Comparison of ENCODE assay signal across 19 mouse cellular contexts in the genomic region with DNA sequence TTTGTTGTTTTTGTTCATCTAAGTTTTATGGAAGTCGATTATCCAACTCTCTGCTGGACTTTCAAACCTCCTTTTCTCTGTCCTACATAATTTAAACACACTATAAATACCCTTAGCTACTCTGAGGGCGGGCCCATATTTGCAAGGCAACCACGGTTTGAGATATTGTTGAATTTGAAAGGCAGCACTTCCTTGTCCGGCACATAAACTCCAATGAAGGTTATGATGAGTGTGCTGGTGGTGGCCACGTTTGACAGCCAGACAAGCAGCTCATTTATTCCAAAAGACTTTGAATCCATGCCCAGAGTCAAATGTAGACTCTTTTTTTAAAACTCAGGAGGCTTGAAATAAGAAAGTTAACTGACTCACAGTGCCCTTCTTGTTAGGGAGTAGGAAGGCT. TPM values are rescaled to one million over a fixed set of nuclear protein-coding genes. Genes with fewer than 3 reads are reported as not detected.
DNase-seq lines count a peak whose midpoint lies in the region; ATAC-seq and TF ChIP-seq lines count a peak whose summit lies in the region.
"Had no signal": no experiment of that assay in that cellular context is flagged by ENCODE, and none has a peak within 500 bp of the region (broad histone marks: within the 10 kb centered on the region; RNA-seq: fewer than 3 reads in every experiment).

No protein-coding gene starts in this region.

- no peak overlapping the region for H3K4me3 ChIP-seq in embryonic facial prominence, embryonic 13.5 days
- H3K4me3 ChIP-seq in embryonic facial prominence, embryonic 10.5 days: no peak overlapping the region
- no peak overlapping the region for H3K4me3 ChIP-seq in hindbrain, embryonic 16.5 days (ENCODE audit: low read length)
- H3K4me3 ChIP-seq in hindbrain, embryonic 10.5 days: no peak overlapping the region
- no peak overlapping the region for H3K4me3 ChIP-seq in neural tube, embryonic 13.5 days
- H3K4me3 ChIP-seq in stomach, postnatal 0 days (ENCODE audit: low read depth, low read length): no peak overlapping the region
- H3K4me3 ChIP-seq: forebrain, embryonic 10.5 days; liver, embryonic 12.5 days; midbrain, embryonic 13.5 days had no signal

- peak overlapping the region; percentile 66; the same call in 1 of the 2 replicates for H3K27ac ChIP-seq in embryonic facial prominence, embryonic 13.5 days
- no peak overlapping the region for H3K27ac ChIP-seq in embryonic facial prominence, embryonic 10.5 days (replicated peaks)
- peak overlapping the region; percentile 25; the same call in 1 of the 2 replicates for H3K27ac ChIP-seq in hindbrain, embryonic 16.5 days (ENCODE audit: low read depth, low read length)
- H3K27ac ChIP-seq in hindbrain, embryonic 10.5 days: no peak overlapping the region
- 0 out of 2 replicates have a peak overlapping the region, but pooled peaks have one; percentile 7 for H3K27ac ChIP-seq in neural tube, embryonic 13.5 days (replicated peaks)
- H3K27ac ChIP-seq in stomach, postnatal 0 days (replicated peaks): peak overlapping the region; percentile 84
- H3K27ac ChIP-seq: midbrain, embryonic 13.5 days had no signal

- no peak overlapping the region for H3K4me2 ChIP-seq in embryonic facial prominence, embryonic 13.5 days
- H3K4me2 ChIP-seq in hindbrain, embryonic 16.5 days (ENCODE audit: low read length): no peak overlapping the region
- no peak overlapping the region for H3K4me2 ChIP-seq in neural tube, embryonic 13.5 days
- H3K4me2 ChIP-seq in stomach, postnatal 0 days (replicated peaks; ENCODE audit: low read depth): no peak overlapping the region
- H3K4me2 ChIP-seq: liver, embryonic 12.5 days; midbrain, embryonic 13.5 days had no signal

- no peaks in the 10 kb centered on the region for H3K4me1 ChIP-seq in embryonic facial prominence, embryonic 13.5 days
- H3K4me1 ChIP-seq in embryonic facial prominence, embryonic 10.5 days: peaks cover 5% of the 10 kb centered on the region; the same call in 1 of the 2 replicates
- H3K4me1 ChIP-seq in hindbrain, embryonic 16.5 days (ENCODE audit: control insufficient read depth, insufficient read depth, low read depth, low read length): no peaks in the 10 kb centered on the region; the same call in 1 of the 2 replicates
- no peaks in the 10 kb centered on the region for H3K4me1 ChIP-seq in hindbrain, embryonic 10.5 days (replicated peaks)
- H3K4me1 ChIP-seq in neural tube, embryonic 13.5 days (replicated peaks): 0 out of 2 replicates have a peak, but pooled peaks cover 10% of the 10 kb centered on the region
- H3K4me1 ChIP-seq in stomach, postnatal 0 days (replicated peaks; ENCODE audit: control insufficient read depth, insufficient read depth): no peaks in the 10 kb centered on the region
- H3K4me1 ChIP-seq: liver, embryonic 12.5 days; midbrain, embryonic 13.5 days had no signal

- no peak for TF ChIP-seq EP300 in stomach, postnatal 0 days (optimal IDR thresholded peaks at IDR 0.05)

- WGBS in embryonic facial prominence, embryonic 13.5 days: 62% methylated on average over 5 of the region's 5 CpGs
- WGBS in embryonic facial prominence, embryonic 10.5 days: 80% methylated on average over 5 of the region's 5 CpGs
- WGBS in hindbrain, embryonic 16.5 days: 56% methylated on average over 5 of the region's 5 CpGs
- WGBS in hindbrain, embryonic 10.5 days: 80% methylated on average over 5 of the region's 5 CpGs
- 54% methylated on average over 5 of the region's 5 CpGs for WGBS in neural tube, embryonic 13.5 days
- WGBS in stomach, postnatal 0 days: 25% methylated on average over 5 of the region's 5 CpGs

- DNase-seq in embryonic facial prominence, embryonic 10.5 days (ENCODE audit: low spot score): no peak
- no peak for DNase-seq in hindbrain, embryonic 10.5 days (ENCODE audit: low spot score)
- no peak for DNase-seq in neural tube, embryonic 10.5 days (ENCODE audit: extremely low spot score, low spot score)
- peak; percentile 54 for DNase-seq in stomach, postnatal 0 days (ENCODE audit: low spot score)
- DNase-seq: cerebellum, postnatal 14 days; gastrocnemius, postnatal 25 days; kidney, adult 11 months; layer of hippocampus, postnatal 36 days; right cerebral cortex, postnatal 14 days had no signal

- no peaks in the 10 kb centered on the region for H3K27me3 ChIP-seq in embryonic facial prominence, embryonic 13.5 days
- H3K27me3 ChIP-seq in embryonic facial prominence, embryonic 10.5 days (replicated peaks; ENCODE audit: low read depth, poor library complexity, severe bottlenecking): no peaks in the 10 kb centered on the region
- H3K27me3 ChIP-seq in hindbrain, embryonic 16.5 days (replicated peaks; ENCODE audit: control insufficient read depth, insufficient read depth, low read length): no peaks in the 10 kb centered on the region
- H3K27me3 ChIP-seq in hindbrain, embryonic 10.5 days (ENCODE audit: insufficient read depth, poor library complexity, severe bottlenecking): no peaks in the 10 kb centered on the region
- H3K27me3 ChIP-seq in neural tube, embryonic 13.5 days: no peaks in the 10 kb centered on the region
- no peaks in the 10 kb centered on the region for H3K27me3 ChIP-seq in stomach, postnatal 0 days (ENCODE audit: control insufficient read depth, insufficient read depth, low read length)
- H3K27me3 ChIP-seq: liver, embryonic 12.5 days; midbrain, embryonic 13.5 days had no signal

- no peak for TF ChIP-seq CTCF in stomach, postnatal 0 days (IDR thresholded peaks at IDR 0.05; ENCODE audit: low read depth)

- H3K9ac ChIP-seq in embryonic facial prominence, embryonic 13.5 days: no peak overlapping the region
- no peak overlapping the region for H3K9ac ChIP-seq in hindbrain, embryonic 16.5 days (ENCODE audit: low read depth, low read length)
- H3K9ac ChIP-seq in neural tube, embryonic 13.5 days: no peak overlapping the region
- no peak overlapping the region for H3K9ac ChIP-seq in stomach, postnatal 0 days (ENCODE audit: low read length)
- H3K9ac ChIP-seq: liver, embryonic 12.5 days; midbrain, embryonic 13.5 days had no signal

- H3K36me3 ChIP-seq in embryonic facial prominence, embryonic 13.5 days: no peaks in the 10 kb centered on the region
- H3K36me3 ChIP-seq in embryonic facial prominence, embryonic 10.5 days (replicated peaks): no peaks in the 10 kb centered on the region
- no peaks in the 10 kb centered on the region for H3K36me3 ChIP-seq in hindbrain, embryonic 16.5 days (ENCODE audit: control insufficient read depth, insufficient read depth, low read length)
- H3K36me3 ChIP-seq in hindbrain, embryonic 10.5 days: no peaks in the 10 kb centered on the region
- H3K36me3 ChIP-seq in neural tube, embryonic 13.5 days: no peaks in the 10 kb centered on the region
- H3K36me3 ChIP-seq in stomach, postnatal 0 days (ENCODE audit: control insufficient read depth, insufficient read depth, low read length): no peaks in the 10 kb centered on the region
- H3K36me3 ChIP-seq: forebrain, embryonic 10.5 days; liver, embryonic 12.5 days; midbrain, embryonic 13.5 days had no signal

- ATAC-seq in embryonic facial prominence, embryonic 13.5 days (ENCODE audit: insufficient number of reproducible peaks, insufficient read depth, low FRiP score, low TSS enrichment, low read depth): no peak
- ATAC-seq in hindbrain, embryonic 16.5 days: no peak
- ATAC-seq in neural tube, embryonic 13.5 days (ENCODE audit: low read depth): no peak
- peak; percentile 87 for ATAC-seq in stomach, postnatal 0 days (ENCODE audit: low FRiP score, low TSS enrichment)
- ATAC-seq in erythroid progenitor cell, adult 5-6 weeks (replicated peaks; ENCODE audit: low FRiP score, poor library complexity, severe bottlenecking): no peak
- ATAC-seq: activated CD4-positive, CD25-positive, alpha-beta regulatory T cell, adult 4 months; liver, embryonic 12.5 days; midbrain, embryonic 13.5 days had no signal

- H3K9me3 ChIP-seq in embryonic facial prominence, embryonic 13.5 days: no peaks in the 10 kb centered on the region
- H3K9me3 ChIP-seq in embryonic facial prominence, embryonic 10.5 days: no peaks in the 10 kb centered on the region
- H3K9me3 ChIP-seq in hindbrain, embryonic 16.5 days (ENCODE audit: control insufficient read depth, low read length): no peaks in the 10 kb centered on the region
- no peaks in the 10 kb centered on the region for H3K9me3 ChIP-seq in hindbrain, embryonic 10.5 days
- H3K9me3 ChIP-seq in neural tube, embryonic 13.5 days: no peaks in the 10 kb centered on the region
- no peaks in the 10 kb centered on the region for H3K9me3 ChIP-seq in stomach, postnatal 0 days (ENCODE audit: control insufficient read depth, low read length)
- H3K9me3 ChIP-seq: forebrain, embryonic 10.5 days; liver, embryonic 12.5 days; midbrain, embryonic 13.5 days had no signal

RNA-seq across cellular contexts. Expression of gene Gm42906, which starts 33.3 kb away (rescaled TPM):
- not detected in 2 replicates for polyA plus RNA-seq in embryonic facial prominence, embryonic 13.5 days (2015; fragmentation: Nextera tagmentation; extraction: Ambion mirVana)
- polyA plus RNA-seq in embryonic facial prominence, embryonic 10.5 days (2016; fragmentation: Nextera tagmentation; extraction: Ambion mirVana): not detected in 2 replicates
- not detected in 2 replicates for polyA plus RNA-seq in hindbrain, embryonic 16.5 days (2015; fragmentation: Nextera tagmentation; extraction: Ambion mirVana)
- polyA plus RNA-seq in hindbrain, embryonic 10.5 days (2016; fragmentation: Nextera tagmentation; extraction: Ambion mirVana): not detected in 2 replicates
- polyA plus RNA-seq in neural tube, embryonic 13.5 days (2015; fragmentation: Nextera tagmentation; extraction: Ambion mirVana): not detected in 2 replicates
- 0.52 TPM in 1 of 2 replicates, not detected in the other for polyA plus RNA-seq in stomach, postnatal 0 days (2015; fragmentation: Nextera tagmentation; extraction: Ambion mirVana)
- total RNA-seq in erythroid progenitor cell, adult 5-6 weeks (2015; ENCODE audit: low replicate concordance): not detected in 2 replicates
- total RNA-seq in erythroid progenitor cell, adult 5-6 weeks (2017; ENCODE audit: low replicate concordance): not detected in 2 replicates
- total RNA-seq: layer of hippocampus, postnatal 36 days; neutrophil, adult 5-6 weeks had no signal
- polyA plus RNA-seq: activated CD4-positive, CD25-positive, alpha-beta regulatory T cell, adult 4 months; forebrain, embryonic 10.5 days; liver, embryonic 12.5 days; midbrain, embryonic 13.5 days; testis, adult 2 months had no signal

Comparison
In these comparisons a context has a peak if more than half of its experiments do, and no peak if none do; other contexts are left out.
1. H3K27ac ChIP-seq: peak in embryonic facial prominence, embryonic 13.5 days (single experiment), hindbrain, embryonic 16.5 days (single experiment), neural tube, embryonic 13.5 days (single experiment) and stomach, postnatal 0 days (single experiment); none in embryonic facial prominence, embryonic 10.5 days (single experiment) and hindbrain, embryonic 10.5 days (single experiment).